Mouse (Mus musculus) hindbrain, postnatal 0 days (tissue): ENCODE data around the gene Casq2. TPM values are rescaled to one million over a fixed set of nuclear protein-coding genes. Genes with fewer than 3 reads are reported as not detected.

Experiments
- ATAC-seq: fragments of 200-750 bp; cut with Nextera tagmentation; 2 replicates; pipeline ENCODE4 v1.8.0; 2017; ENCODE audit warnings: mild to moderate bottlenecking, moderate TSS enrichment, moderate library complexity
- DNase-seq: peaks from one replicate; pipeline ENCODE4 v3.0.0-alpha.2; 2015; ENCODE audit warnings: low spot score
- H3K27ac ChIP-seq: fragments of 300-500 bp; sonication (generic); 2 replicates; pipeline ENCODE4 v1.5.1; 2014; ENCODE audit warnings: mild to moderate bottlenecking
- H3K27me3 ChIP-seq: fragments of 300-500 bp; sonication (generic); 2 replicates; pipeline ENCODE4 v1.6.1; 2014; ENCODE audit warnings: low read length, mixed read lengths; ENCODE audit not compliant: insufficient read depth
- H3K36me3 ChIP-seq: fragments of 300-500 bp; sonication (generic); 2 replicates; pipeline ENCODE4 v1.6.1; 2014; ENCODE audit warnings: low read length, mixed read lengths; ENCODE audit not compliant: insufficient read depth
- H3K4me1 ChIP-seq: fragments of 300-500 bp; sonication (generic); 2 replicates; pipeline ENCODE4 v1.6.1; 2014; ENCODE audit warnings: antibody characterized with exemption, low read length, mixed read lengths; ENCODE audit not compliant: insufficient read depth
- H3K4me2 ChIP-seq: fragments of 300-500 bp; sonication (generic); 2 replicates; pipeline ENCODE4 v1.6.1; 2014; ENCODE audit warnings: low read depth, mild to moderate bottlenecking, low read length, moderate library complexity, mixed read lengths
- H3K4me3 ChIP-seq: fragments of 300-500 bp; sonication (generic); 2 replicates; pipeline ENCODE4 v1.5.1; 2014; ENCODE audit warnings: low read length
- H3K9ac ChIP-seq: fragments of 300-500 bp; sonication (generic); replicated peaks from 2 replicates; pipeline ENCODE4 v1.6.1; 2014; ENCODE audit warnings: mild to moderate bottlenecking, low read length, moderate library complexity, mixed read lengths
- H3K9me3 ChIP-seq: fragments of 300-500 bp; sonication (generic); 2 replicates; pipeline ENCODE4 v1.6.1; 2016; ENCODE audit warnings: low read length, mixed read lengths
- CTCF ChIP-seq: IDR thresholded peaks from 2 replicates; pipeline ENCODE4 v1.5.1; 2016; ENCODE audit warnings: antibody characterized with exemption, control low read depth, low read depth
- WGBS: fragments of 180-500 bp; shearing (Covaris S2); extraction: QIAGEN DNeasy Blood & Tissue Kit; methylation state at CpG from one replicate; pipeline ENCODE4 v1.1.7; 2014; 5-methylcytosine and 5-hydroxymethylcytosine counted together
- polyA plus RNA-seq: library from polyadenylated mRNA; unstranded; fragments of >200 nt; fragmentation: Nextera tagmentation; extraction: Ambion mirVana; gene quantifications from 2 replicates; pipeline ENCODE4 v1.2.1, GENCODE M21; 2015
- total RNA-seq: library from RNA; depleted of rRNA; stranded (reverse); fragments of >200 nt; gene quantifications from 2 replicates; pipeline ENCODE4 v1.2.3, GENCODE M21; 2014

Casq2 gene
- total and polyA plus RNA-seq, 2 experiments from 2014 or later: 0.56 to 1.4 TPM

GRCm38 (mm10) chr3:102052036-102052435 lies 34.2 kb upstream of the Casq2 start:
- no peak for DNase-seq
- no peak for TF ChIP-seq CTCF
- Histone ChIP-seq H3K4me1 (0 out of 2 replicates have a peak, but pooled peaks cover 4% of the 10 kb centered on the region), H3K4me2 (no peak overlapping the region), H3K9ac (no peak overlapping the region), H3K4me3 (no peak overlapping the region), H3K27ac (no peak overlapping the region), H3K9me3 (no peaks in the 10 kb centered on the region), H3K36me3 (no peaks in the 10 kb centered on the region), H3K27me3 (no peaks in the 10 kb centered on the region)
- ATAC-seq: no peak
- WGBS: 45% methylated on average over 3 of the region's 3 CpGs

DNA sequence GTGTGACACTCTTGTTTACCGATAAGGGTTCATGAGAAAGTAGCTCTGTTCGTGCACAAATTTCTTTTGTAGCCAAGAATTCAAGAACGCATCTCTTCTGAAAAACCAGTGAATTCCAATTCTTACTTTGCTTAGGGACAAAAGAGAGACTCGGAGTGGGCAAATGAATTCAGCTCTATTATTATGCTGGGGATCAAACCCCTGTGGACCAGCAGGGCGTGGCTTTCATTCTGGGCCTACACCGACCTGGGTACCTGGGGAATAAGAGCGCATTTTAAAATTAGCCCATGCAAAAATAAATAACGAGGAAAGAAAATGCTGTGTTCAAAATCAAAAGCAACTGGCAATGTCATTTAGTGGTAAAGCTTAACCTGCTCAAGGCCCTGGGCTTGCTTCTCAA lies 32.9 kb upstream of the Casq2 start:
- no peak for TF ChIP-seq CTCF
- Histone ChIP-seq H3K9ac (no peak overlapping the region), H3K36me3 (no peaks in the 10 kb centered on the region), H3K9me3 (no peaks in the 10 kb centered on the region), H3K27me3 (no peaks in the 10 kb centered on the region), H3K4me2 (no peak overlapping the region), H3K4me1 (0 out of 2 replicates have a peak, but pooled peaks cover 4% of the 10 kb centered on the region), H3K4me3 (no peak overlapping the region), H3K27ac (no peak overlapping the region)
- ATAC-seq (no peak), DNase-seq (no peak)
- WGBS: 30% methylated on average over 8 of the region's 8 CpGs

- 15% methylated on average over 4 of the region's 4 CpGs for WGBS
- H3K4me1 ChIP-seq: no peaks in the 10 kb centered on the region
- H3K4me2 ChIP-seq: no peak overlapping the region
- ATAC-seq: no peak
- TF ChIP-seq CTCF: no peak
- peak; percentile 8 for DNase-seq
- no peak overlapping the region for H3K4me3 ChIP-seq
- H3K27ac ChIP-seq: no peak overlapping the region
- H3K9ac ChIP-seq: no peak overlapping the region
- H3K27me3 ChIP-seq: no peaks in the 10 kb centered on the region
- no peaks in the 10 kb centered on the region for H3K36me3 ChIP-seq
- no peaks in the 10 kb centered on the region for H3K9me3 ChIP-seq
These were observed 30.3 kb upstream of the Casq2 start for GRCm38 (mm10) chr3:102055878-102056277.

- no peaks in the 10 kb centered on the region for H3K4me1 ChIP-seq
- no peak for ATAC-seq
- H3K4me2 ChIP-seq: no peak overlapping the region
- H3K9me3 ChIP-seq: no peaks in the 10 kb centered on the region
- no peak overlapping the region for H3K4me3 ChIP-seq
- H3K36me3 ChIP-seq: no peaks in the 10 kb centered on the region
- no peak overlapping the region for H3K27ac ChIP-seq
- no peaks in the 10 kb centered on the region for H3K27me3 ChIP-seq
- WGBS: 81% methylated on average over 6 of the region's 6 CpGs
- DNase-seq: no peak
- peak; percentile 38; the same call in 1 of the 2 replicates for TF ChIP-seq CTCF
- no peak overlapping the region for H3K9ac ChIP-seq
These were observed 26.1 kb upstream of the Casq2 start for GRCm38 (mm10) chr3:102060065-102060464.

- Histone ChIP-seq H3K27me3 (no peaks in the 10 kb centered on the region), H3K4me1 (no peaks in the 10 kb centered on the region), H3K4me3 (no peak overlapping the region), H3K36me3 (no peaks in the 10 kb centered on the region), H3K27ac (no peak overlapping the region), H3K9ac (no peak overlapping the region), H3K9me3 (no peaks in the 10 kb centered on the region), H3K4me2 (no peak overlapping the region)
- DNase-seq: peak; percentile 78
- peak; percentile 88 for ATAC-seq
- 43% methylated on average over 14 of the region's 14 CpGs for WGBS
- peak; percentile 78 for TF ChIP-seq CTCF
These were observed 24.1 kb upstream of the Casq2 start for GRCm38 (mm10) chr3:102061923-102062670.

- no peak for TF ChIP-seq CTCF
- Histone ChIP-seq H3K9ac (no peak overlapping the region), H3K9me3 (no peaks in the 10 kb centered on the region), H3K27me3 (no peaks in the 10 kb centered on the region), H3K36me3 (no peaks in the 10 kb centered on the region), H3K4me1 (no peaks in the 10 kb centered on the region), H3K27ac (no peak overlapping the region), H3K4me2 (no peak overlapping the region), H3K4me3 (no peak overlapping the region)
- 28% methylated on average over 8 of the region's 8 CpGs for WGBS
- no peak; the same call in 1 of the 2 replicates for ATAC-seq
- no peak for DNase-seq
These were observed 23.6 kb upstream of the Casq2 start for GRCm38 (mm10) chr3:102062671-102063010.
